Mouse (Mus musculus): ENCODE data around the gene Cd160.

Gene Cd160

GRCm38 (mm10) chr3:96828984-96829383 is at the start of gene Cd160, which contains the start of gene Pdzk1:
Cd160 (minus strand) TSS chr3:96829351.
Pdzk1 (plus strand) TSS chr3:96829284.
- no peak for DNase-seq (ENCODE audit: low read depth)

- no peak for DNase-seq (ENCODE audit: low read depth)
Measured at GRCm38 (mm10) chr3:96874808-96875571, 45.8 kb upstream of the Cd160 start.

- no peak for DNase-seq (ENCODE audit: low read depth)
Measured at GRCm38 (mm10) chr3:96872501-96872900, 43.4 kb upstream of the Cd160 start.

GRCm38 (mm10) chr3:96871070-96871469 is 41.9 kb upstream of the Cd160 start:
- DNase-seq (ENCODE audit: low read depth): no peak

- DNase-seq (ENCODE audit: low read depth): no peak
Measured at GRCm38 (mm10) chr3:96870270-96870669, 41.1 kb upstream of the Cd160 start.

GRCm38 (mm10) chr3:96869091-96869490 is 39.9 kb upstream of the Cd160 start:
- DNase-seq (ENCODE audit: low read depth): no peak

GRCm38 (mm10) chr3:96868566-96868965 is 39.4 kb upstream of the Cd160 start:
- no peak for DNase-seq (ENCODE audit: low read depth)

- no peak for DNase-seq (ENCODE audit: low read depth)
Measured at GRCm38 (mm10) chr3:96867863-96868262, 38.7 kb upstream of the Cd160 start.

- DNase-seq (ENCODE audit: low read depth): no peak
Measured at GRCm38 (mm10) chr3:96860498-96860897, 31.3 kb upstream of the Cd160 start.

- no peak for DNase-seq (ENCODE audit: low read depth)
Measured at GRCm38 (mm10) chr3:96855833-96856232, 26.7 kb upstream of the Cd160 start.

GRCm38 (mm10) chr3:96854376-96854775 is 25.2 kb upstream of the Cd160 start:
- no peak for DNase-seq (ENCODE audit: low read depth)

GRCm38 (mm10) chr3:96852561-96852960 is 23.4 kb upstream of the Cd160 start:
- no peak for DNase-seq (ENCODE audit: low read depth)

GRCm38 (mm10) chr3:96849168-96849727 is 20.1 kb upstream of the Cd160 start:
- DNase-seq (ENCODE audit: low read depth): no peak

GRCm38 (mm10) chr3:96848470-96848869 is 19.3 kb upstream of the Cd160 start:
- no peak for DNase-seq (ENCODE audit: low read depth)

- no peak for DNase-seq (ENCODE audit: low read depth)
Measured at GRCm38 (mm10) chr3:96847661-96848060, 18.5 kb upstream of the Cd160 start.

GRCm38 (mm10) chr3:96846985-96847384 is 17.8 kb upstream of the Cd160 start:
- no peak for DNase-seq (ENCODE audit: low read depth)

GRCm38 (mm10) chr3:96845806-96846205 is 16.7 kb upstream of the Cd160 start:
- no peak for DNase-seq (ENCODE audit: low read depth)

GRCm38 (mm10) chr3:96845191-96845590 is 16.0 kb upstream of the Cd160 start:
- no peak for DNase-seq (ENCODE audit: low read depth)

GRCm38 (mm10) chr3:96838996-96839645 is 10.0 kb upstream of the Cd160 start:
- no peak for DNase-seq (ENCODE audit: low read depth)

- DNase-seq (ENCODE audit: low read depth): no peak
Measured at GRCm38 (mm10) chr3:96836414-96836813, 7.3 kb upstream of the Cd160 start.

- DNase-seq (ENCODE audit: low read depth): no peak
Measured at GRCm38 (mm10) chr3:96834587-96835348, 5.6 kb upstream of the Cd160 start.

GRCm38 (mm10) chr3:96832930-96833329 is 3.8 kb upstream of the Cd160 start:
- no peak for DNase-seq (ENCODE audit: low read depth)
